Mouse (Mus musculus) gastrocnemius, adult 8-10 months (tissue): Measurements from ENCODE around the gene Hagh. TPM values are rescaled to one million over a fixed set of nuclear protein-coding genes. Genes with fewer than 3 reads are reported as not detected.

Experiments
- DNase-seq, 2 experiments: peaks; one replicate each; pipeline ENCODE4 v3.0.0; 2022; ENCODE audit warnings: low spot score in 2 of 2
- total RNA-seq, 4 experiments: library from RNA; stranded (reverse); gene quantifications; 2 replicates each; pipeline ENCODE4 v1.2.4; 2022

The Hagh gene
- total RNA-seq, 4 experiments from 2014 or later: 64.2 to 71.5 (median 68.6) TPM

GRCm38 (mm10) chr17:24850065-24850772, 10.3 kb downstream of the Hagh start, which contains the start of gene Fahd1:
Gene Fahd1 (minus strand): TSS chr17:24850364.
- peak; percentile 93 to 96 for DNase-seq

- DNase-seq: no peak
Measured at GRCm38 (mm10) chr17:24850773-24851127, 10.8 kb downstream of the Hagh start.

GRCm38 (mm10) chr17:24851381-24852125, 11.6 kb downstream of the Hagh start:
- no peak for DNase-seq

- no peak for DNase-seq
Measured at GRCm38 (mm10) chr17:24855838-24856464, 16.0 kb downstream of the Hagh start.

GRCm38 (mm10) chr17:24856589-24856988, 16.6 kb downstream of the Hagh start:
- DNase-seq: no peak

- DNase-seq: no peak
Measured at GRCm38 (mm10) chr17:24857831-24858470, 18.0 kb downstream of the Hagh start.

GRCm38 (mm10) chr17:24858967-24859366, 19.0 kb downstream of the Hagh start:
- DNase-seq: no peak

- DNase-seq: no peak
Measured at GRCm38 (mm10) chr17:24860076-24860475, 20.1 kb downstream of the Hagh start.

GRCm38 (mm10) chr17:24861785-24862184, 21.8 kb downstream of the Hagh start:
- no peak for DNase-seq

GRCm38 (mm10) chr17:24865776-24866175, 25.8 kb downstream of the Hagh start, which contains the start of gene Igfals:
Gene Igfals (plus strand): TSS chr17:24865997.
- no peak for DNase-seq

GRCm38 (mm10) chr17:24867914-24868313, 28.0 kb downstream of the Hagh start:
- no peak for DNase-seq

- DNase-seq: no peak
Measured at GRCm38 (mm10) chr17:24873695-24874404, 33.9 kb downstream of the Hagh start.

- no peak for DNase-seq
Measured at GRCm38 (mm10) chr17:24874405-24874745, 34.4 kb downstream of the Hagh start.

GRCm38 (mm10) chr17:24874989-24875388, 35.0 kb downstream of the Hagh start:
- no peak for DNase-seq

GRCm38 (mm10) chr17:24877336-24878116, 37.6 kb downstream of the Hagh start:
- DNase-seq: peak; percentile 40 to 66

GRCm38 (mm10) chr17:24878117-24878397, 38.1 kb downstream of the Hagh start:
- DNase-seq: peak; percentile 75 to 88

GRCm38 (mm10) chr17:24878531-24878930, 38.6 kb downstream of the Hagh start:
- no peak for DNase-seq

GRCm38 (mm10) chr17:24881738-24882440, 41.9 kb downstream of the Hagh start:
- peak; percentile 41 to 50 for DNase-seq

- DNase-seq: no peak
Measured at GRCm38 (mm10) chr17:24884391-24884790, 44.4 kb downstream of the Hagh start.
